Mouse (Mus musculus): Measurements from ENCODE around the gene Ccnf. TPM values are rescaled to one million over a fixed set of nuclear protein-coding genes. Genes with fewer than 3 reads are reported as not detected.
A peak's percentile ranks its signal among the peaks of the same experiment; 100 is the strongest.

Ccnf gene
- polyA plus RNA-seq, 1 experiment from 2014 or later = 72.1 TPM

GRCm38 (mm10) chr17:24190934-24191333, 60.4 kb downstream of the Ccnf start:
- no peak overlapping the region for H3K9ac ChIP-seq (ENCODE audit: low read depth, low read length)
- no peak overlapping the region for H3K27ac ChIP-seq (ENCODE audit: low read length)
- H3K4me3 ChIP-seq (ENCODE audit: low read depth, low read length) = no peak overlapping the region
- H3K4me1 ChIP-seq (ENCODE audit: control insufficient read depth, low read depth, low read length) = peaks cover 42% of the 10 kb centered on the region
- ATAC-seq (ENCODE audit: low read depth) = no peak
- no peaks in the 10 kb centered on the region for H3K27me3 ChIP-seq (ENCODE audit: control insufficient read depth, insufficient read depth, low read depth, low read length)
- H3K4me2 ChIP-seq (ENCODE audit: low read depth, low read length) = no peak overlapping the region
- H3K36me3 ChIP-seq (ENCODE audit: control insufficient read depth, insufficient read depth) = peaks cover 11% of the 10 kb centered on the region
- no peaks in the 10 kb centered on the region for H3K9me3 ChIP-seq (replicated peaks; ENCODE audit: control insufficient read depth, low read length)
- WGBS (ENCODE audit: insufficient replicate concordance) = 65% methylated on average over 2 of the region's 2 CpGs

DNA sequence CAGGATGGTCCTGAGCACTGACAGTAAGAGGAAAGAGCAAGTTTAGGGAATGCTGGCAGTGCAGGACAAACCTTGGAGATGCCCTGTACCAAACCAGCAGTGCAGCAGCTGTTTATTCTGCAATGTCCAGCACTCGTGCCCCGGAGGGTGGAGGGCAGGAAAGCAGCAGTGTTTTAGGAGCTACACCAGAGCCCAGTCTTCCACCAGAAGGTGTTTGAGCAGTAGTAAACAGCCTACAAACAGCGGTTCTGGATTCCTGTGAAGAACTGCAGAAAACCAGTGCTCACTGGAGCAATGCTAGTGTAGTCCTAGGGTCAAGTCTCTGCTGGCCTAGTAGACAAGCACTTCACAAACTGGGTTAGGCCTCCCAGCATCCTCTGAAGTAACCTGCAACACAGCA, 77.0 kb downstream of the Ccnf start:
- no peak overlapping the region for H3K4me2 ChIP-seq (ENCODE audit: low read depth, low read length)
- no peak overlapping the region for H3K4me3 ChIP-seq (ENCODE audit: low read depth, low read length)
- ATAC-seq (ENCODE audit: low read depth) = no peak
- H3K27me3 ChIP-seq (ENCODE audit: control insufficient read depth, insufficient read depth, low read depth, low read length) = no peaks in the 10 kb centered on the region
- H3K9ac ChIP-seq (ENCODE audit: low read depth, low read length) = peak overlapping the region; percentile 39; the same call in 1 of the 2 replicates
- WGBS (ENCODE audit: insufficient replicate concordance) = 67% methylated on average over 3 of the region's 3 CpGs
- no peaks in the 10 kb centered on the region for H3K9me3 ChIP-seq (replicated peaks; ENCODE audit: control insufficient read depth, low read length)
- peaks cover 9% of the 10 kb centered on the region for H3K4me1 ChIP-seq (ENCODE audit: control insufficient read depth, low read depth, low read length)
- H3K27ac ChIP-seq (ENCODE audit: low read length) = no peak overlapping the region
- H3K36me3 ChIP-seq (ENCODE audit: control insufficient read depth, insufficient read depth) = no peaks in the 10 kb centered on the region

- Histone ChIP-seq H3K9me3 (replicated peaks; ENCODE audit: control insufficient read depth, low read length) (no peaks in the 10 kb centered on the region), H3K36me3 (ENCODE audit: control insufficient read depth, insufficient read depth) (no peaks in the 10 kb centered on the region), H3K27ac (ENCODE audit: low read length) (no peak overlapping the region), H3K9ac (ENCODE audit: low read depth, low read length) (no peak overlapping the region), H3K27me3 (ENCODE audit: control insufficient read depth, insufficient read depth, low read depth, low read length) (no peaks in the 10 kb centered on the region), H3K4me2 (ENCODE audit: low read depth, low read length) (no peak overlapping the region), H3K4me1 (ENCODE audit: control insufficient read depth, low read depth, low read length) (peaks cover 10% of the 10 kb centered on the region), H3K4me3 (ENCODE audit: low read depth, low read length) (no peak overlapping the region)
- WGBS (ENCODE audit: insufficient replicate concordance) = 1% methylated on average over 3 of the region's 3 CpGs
- ATAC-seq (ENCODE audit: low read depth) = no peak
Observed at GRCm38 (mm10) chr17:24173423-24173822, 77.9 kb downstream of the Ccnf start.

Small RNA genes within 50 kb of the gene (microRNA-seq; reads per million reads assigned to microRNA genes)
- gene Mir5134 (2.7 reads per million, percentile 6 among the genes with 10 or more reads in this experiment), gene Mir6965 (not detected)

Other genes with a start within 250 kb of the Ccnf start
- gene Prss27, start 213.3 kb downstream of the Ccnf start, polyA plus RNA-seq (2015; fragmentation: Nextera tagmentation; extraction: Ambion mirVana) = not detected in 2 replicates
- 10.3 and 10.8 TPM in 2 replicates for gene Kctd5, start 178.0 kb downstream of the Ccnf start, polyA plus RNA-seq (2015; fragmentation: Nextera tagmentation; extraction: Ambion mirVana)
- 24.3 and 24.4 TPM in 2 replicates for gene Pdpk1, start 100.6 kb downstream of the Ccnf start, polyA plus RNA-seq (2015; fragmentation: Nextera tagmentation; extraction: Ambion mirVana)
- 20.7 and 25.0 TPM in 2 replicates for gene Amdhd2, start 87.7 kb downstream of the Ccnf start, polyA plus RNA-seq (2015; fragmentation: Nextera tagmentation; extraction: Ambion mirVana)
- 352 and 382 TPM in 2 replicates for gene Atp6v0c, start 81.8 kb downstream of the Ccnf start, polyA plus RNA-seq (2015; fragmentation: Nextera tagmentation; extraction: Ambion mirVana)
- 7.0 and 7.4 TPM in 2 replicates for gene Tbc1d24, start 45.9 kb downstream of the Ccnf start, polyA plus RNA-seq (2015; fragmentation: Nextera tagmentation; extraction: Ambion mirVana)
- 0.65 and 0.78 TPM in 2 replicates for gene Ntn3, start 42.0 kb downstream of the Ccnf start, polyA plus RNA-seq (2015; fragmentation: Nextera tagmentation; extraction: Ambion mirVana)
- gene Tedc2, start 30.6 kb downstream of the Ccnf start, polyA plus RNA-seq (2015; fragmentation: Nextera tagmentation; extraction: Ambion mirVana) = 7.1 and 7.4 TPM in 2 replicates
- not detected in 2 replicates for gene Abca17, start 99.6 kb upstream of the Ccnf start, polyA plus RNA-seq (2015; fragmentation: Nextera tagmentation; extraction: Ambion mirVana)
- gene Abca3, start 100.5 kb upstream of the Ccnf start, polyA plus RNA-seq (2015; fragmentation: Nextera tagmentation; extraction: Ambion mirVana) = 13.4 and 15.0 TPM in 2 replicates
- gene Rnps1, start 163.1 kb upstream of the Ccnf start, polyA plus RNA-seq (2015; fragmentation: Nextera tagmentation; extraction: Ambion mirVana) = 96.9 and 101 TPM in 2 replicates
- 94.0 and 95.5 TPM in 2 replicates for gene Eci1, start 175.2 kb upstream of the Ccnf start, polyA plus RNA-seq (2015; fragmentation: Nextera tagmentation; extraction: Ambion mirVana)
- 0.49 and 0.67 TPM in 2 replicates for gene Dnase1l2, start 191.6 kb upstream of the Ccnf start, polyA plus RNA-seq (2015; fragmentation: Nextera tagmentation; extraction: Ambion mirVana)
- gene E4f1, start 218.8 kb upstream of the Ccnf start, polyA plus RNA-seq (2015; fragmentation: Nextera tagmentation; extraction: Ambion mirVana) = 11.4 and 12.3 TPM in 2 replicates
- gene Pgp, start 218.9 kb upstream of the Ccnf start, polyA plus RNA-seq (2015; fragmentation: Nextera tagmentation; extraction: Ambion mirVana) = 48.2 and 49.0 TPM in 2 replicates
- not detected in 2 replicates for gene Bricd5, start 222.4 kb upstream of the Ccnf start, polyA plus RNA-seq (2015; fragmentation: Nextera tagmentation; extraction: Ambion mirVana)
- gene Mlst8, start 227.6 kb upstream of the Ccnf start, polyA plus RNA-seq (2015; fragmentation: Nextera tagmentation; extraction: Ambion mirVana) = 11.8 and 11.9 TPM in 2 replicates
- 0.08 and 0.13 TPM in 2 replicates for gene Caskin1, start 237.1 kb upstream of the Ccnf start, polyA plus RNA-seq (2015; fragmentation: Nextera tagmentation; extraction: Ambion mirVana)

Measured in liver, embryonic 16.5 days (tissue).